8 mouse cellular contexts compared by ENCODE assay signal in genomic region chr11:53584849-53585248, GRCm38 (mm10). TPM values are rescaled to one million over a fixed set of nuclear protein-coding genes. Genes with fewer than 3 reads are reported as not detected.
DNase-seq lines count a peak whose midpoint lies in the region; ATAC-seq and TF ChIP-seq lines count a peak whose summit lies in the region.

No protein-coding gene starts in this region.

- H3K9me3 ChIP-seq in kidney, embryonic 15.5 days (replicated peaks): no peaks in the 10 kb centered on the region
- H3K9me3 ChIP-seq in embryonic facial prominence, embryonic 14.5 days (ENCODE audit: control insufficient read depth, low read length): no peaks in the 10 kb centered on the region

- no peak overlapping the region for H3K9ac ChIP-seq in kidney, embryonic 15.5 days
- no peak overlapping the region for H3K9ac ChIP-seq in embryonic facial prominence, embryonic 14.5 days (ENCODE audit: low read depth, low read length)

- no peaks in the 10 kb centered on the region for H3K27me3 ChIP-seq in kidney, adult 2 months (replicated peaks; ENCODE audit: control insufficient read depth, insufficient read depth, low read length)
- no peaks in the 10 kb centered on the region for H3K27me3 ChIP-seq in kidney, embryonic 15.5 days
- no peaks in the 10 kb centered on the region for H3K27me3 ChIP-seq in embryonic facial prominence, embryonic 14.5 days (replicated peaks; ENCODE audit: control insufficient read depth, insufficient read depth, low read length)

- WGBS in kidney, adult 2 months: 58% methylated on average over 3 of the region's 3 CpGs
- 54% methylated on average over 3 of the region's 3 CpGs for WGBS in kidney, embryonic 15.5 days
- 53% methylated on average over 3 of the region's 3 CpGs for WGBS in embryonic facial prominence, embryonic 14.5 days

- no peak overlapping the region for H3K4me3 ChIP-seq in kidney, adult 2 months (ENCODE audit: insufficient read depth, low read depth, low read length)
- no peak overlapping the region for H3K4me3 ChIP-seq in kidney, embryonic 15.5 days (replicated peaks)
- no peak overlapping the region for H3K4me3 ChIP-seq in embryonic facial prominence, embryonic 14.5 days (ENCODE audit: low read depth, low read length)

- no peak for TF ChIP-seq POLR2A in kidney, adult 2 months (IDR thresholded peaks at IDR 0.05; ENCODE audit: low read depth, low read length)

- peak; percentile 29 for DNase-seq in kidney, adult 2 months
- DNase-seq in thymus, postnatal 14 days: peak; percentile 8
- DNase-seq in thymus, postnatal 36 days: no peak
- DNase-seq in embryonic facial prominence, embryonic 14.5 days (ENCODE audit: low spot score): peak; percentile 60
- DNase-seq in natural killer cell, adult 2 months (ENCODE audit: low spot score in 2 of 2): no peak
- DNase-seq in urinary bladder, adult 2 months (ENCODE audit: low spot score): no peak

- H3K4me2 ChIP-seq in kidney, embryonic 15.5 days: no peak overlapping the region
- no peak overlapping the region for H3K4me2 ChIP-seq in embryonic facial prominence, embryonic 14.5 days (ENCODE audit: low read depth, low read length)

- no peak for ATAC-seq in kidney, embryonic 15.5 days (replicated peaks; ENCODE audit: low FRiP score)
- no peak for ATAC-seq in embryonic facial prominence, embryonic 14.5 days (ENCODE audit: low read depth)
- ATAC-seq in monocyte, adult 5-6 weeks (replicated peaks; ENCODE audit: insufficient number of reproducible peaks, low FRiP score, low TSS enrichment, poor library complexity, severe bottlenecking): no peak

- H3K36me3 ChIP-seq in kidney, adult 2 months (ENCODE audit: control insufficient read depth, insufficient read depth, low read length): peaks cover 1% of the 10 kb centered on the region
- H3K36me3 ChIP-seq in kidney, embryonic 15.5 days: peaks cover 82% of the 10 kb centered on the region
- peaks cover 73% of the 10 kb centered on the region for H3K36me3 ChIP-seq in embryonic facial prominence, embryonic 14.5 days (ENCODE audit: control insufficient read depth, insufficient read depth, low read length)

- H3K4me1 ChIP-seq in kidney, adult 2 months (ENCODE audit: control insufficient read depth, insufficient read depth, low read length): no peaks in the 10 kb centered on the region
- H3K4me1 ChIP-seq in kidney, embryonic 15.5 days: no peaks in the 10 kb centered on the region
- H3K4me1 ChIP-seq in embryonic facial prominence, embryonic 14.5 days (ENCODE audit: control insufficient read depth, insufficient read depth, low read length): no peaks in the 10 kb centered on the region

- H3K27ac ChIP-seq in kidney, adult 2 months (ENCODE audit: insufficient read depth, low read depth, low read length): no peak overlapping the region
- no peak overlapping the region for H3K27ac ChIP-seq in kidney, embryonic 15.5 days
- H3K27ac ChIP-seq in embryonic facial prominence, embryonic 14.5 days (replicated peaks; ENCODE audit: low read depth, low read length): no peak overlapping the region

- peak; percentile 32; the same call in 1 of the 2 replicates for TF ChIP-seq CTCF in kidney, adult 2 months (conservative IDR thresholded peaks at IDR 0.05; ENCODE audit: insufficient read depth, insufficient read length, low read depth, low read length)

RNA-seq across cellular contexts. Expression of gene Kif3a, which starts 17.7 kb away (rescaled TPM):
- 7.4 and 7.5 TPM in 2 replicates for polyA plus RNA-seq in kidney, adult 2 months (2012; rRNA removed)
- polyA plus RNA-seq in kidney, embryonic 15.5 days (2015; fragmentation: Nextera tagmentation; extraction: Ambion mirVana): 65.6 and 68.6 TPM in 2 replicates
- polyA plus RNA-seq in embryonic facial prominence, embryonic 14.5 days (2014; fragmentation: Nextera tagmentation; extraction: Ambion mirVana): 75.4 and 77.0 TPM in 2 replicates
- 2.8 to 6.1 TPM (median 3.6 TPM) in 3 replicates for total RNA-seq in monocyte, adult 5-6 weeks (2017)
- 14.3 and 16.1 TPM in 2 replicates for polyA plus RNA-seq in urinary bladder, adult 2 months (2012; rRNA removed)

RNA-seq across cellular contexts. Expression of gene Il4, which starts 33.6 kb away (rescaled TPM):
- polyA plus RNA-seq in kidney, adult 2 months (2012; rRNA removed): not detected in 2 replicates
- 1.2 and 1.3 TPM in 2 replicates for polyA plus RNA-seq in kidney, embryonic 15.5 days (2015; fragmentation: Nextera tagmentation; extraction: Ambion mirVana)
- polyA plus RNA-seq in embryonic facial prominence, embryonic 14.5 days (2014; fragmentation: Nextera tagmentation; extraction: Ambion mirVana): 1.1 and 4.3 TPM in 2 replicates
- 2.8 to 29.9 TPM (median 19.5 TPM) in 3 replicates for total RNA-seq in monocyte, adult 5-6 weeks (2017)
- 0.19 and 0.37 TPM in 2 replicates for polyA plus RNA-seq in urinary bladder, adult 2 months (2012; rRNA removed)

RNA-seq across cellular contexts. Expression of gene Il13, which starts 49.7 kb away (rescaled TPM):
- polyA plus RNA-seq in kidney, adult 2 months (2012; rRNA removed): not detected in 2 replicates
- polyA plus RNA-seq in kidney, embryonic 15.5 days (2015; fragmentation: Nextera tagmentation; extraction: Ambion mirVana): not detected in 2 replicates
- polyA plus RNA-seq in embryonic facial prominence, embryonic 14.5 days (2014; fragmentation: Nextera tagmentation; extraction: Ambion mirVana): not detected in 2 replicates
- 0.29 to 2.5 TPM in 2 of 3 replicates, not detected in the other for total RNA-seq in monocyte, adult 5-6 weeks (2017)
- polyA plus RNA-seq in urinary bladder, adult 2 months (2012; rRNA removed): not detected in 2 replicates

Comparison
In these comparisons a context has a peak if more than half of its experiments do, and no peak if none do; other contexts are left out.
1. DNase-seq: peak in kidney, adult 2 months (single experiment), thymus, postnatal 14 days (single experiment) and embryonic facial prominence, embryonic 14.5 days (single experiment); none in thymus, postnatal 36 days (0 of 2), natural killer cell, adult 2 months (0 of 2) and urinary bladder, adult 2 months (single experiment).